Mouse (Mus musculus) brain, adult 2 months (tissue): ENCODE results near the gene Gm3500.
"Not testable (repeated sequence)": the region's sequence is repeated elsewhere in the genome, so short reads cannot be mapped to it uniquely, and the experiment has no call there.

Experiments used
- DNase-seq: peaks from one replicate; pipeline ENCODE4 v3.0.0; 2011; ENCODE audit warnings: low read depth, low spot score

Gm3500 gene

GRCm38 (mm10) chr14:5388949-5389348 lies at the start of gene Gm3500:
Gene Gm3500 (minus strand): TSS chr14:5389049.
- DNase-seq, result not testable (repeated sequence)

DNA sequence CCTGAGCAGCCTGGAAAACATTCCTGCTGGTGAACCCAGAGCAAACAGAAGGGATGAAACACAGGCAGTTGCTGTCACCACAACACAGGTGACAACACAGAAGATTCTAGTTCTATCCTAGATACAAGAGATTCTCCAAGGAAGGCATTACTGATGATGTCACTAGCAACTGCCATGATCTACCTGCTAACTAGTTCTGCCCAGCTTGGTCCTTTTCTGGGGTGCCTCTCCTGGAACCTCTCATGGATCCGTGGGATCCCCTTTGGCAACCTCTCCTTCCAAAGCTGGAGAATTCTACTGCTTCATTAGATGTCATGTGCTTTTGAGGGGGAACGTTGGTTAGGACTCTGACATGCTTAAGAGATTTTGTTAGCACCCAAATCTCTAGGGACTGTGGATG lies 54.0 kb downstream of the Gm3500 start, which contains the start of gene Gm3542:
TSS of gene Gm3542 (minus strand) at position 101 of the 400 bp plus-strand sequence.
- not testable (repeated sequence) for DNase-seq
